22 mouse cellular contexts compared by ENCODE assay signal in genomic region chr13:108541488-108541887, GRCm38 (mm10).
DNase-seq lines count a peak whose midpoint lies in the region; ATAC-seq lines count a peak whose summit lies in the region.
"Had no signal": no experiment of that assay in that cellular context is flagged by ENCODE, and none has a peak within 500 bp of the region (broad histone marks: within the 10 kb centered on the region; RNA-seq: fewer than 3 reads in every experiment).

No protein-coding gene starts in this region.

- ATAC-seq in heart, embryonic 13.5 days (ENCODE audit: extremely low read depth, insufficient number of reproducible peaks, low FRiP score, low TSS enrichment): no peak
- no peak for ATAC-seq in kidney, embryonic 15.5 days (replicated peaks; ENCODE audit: low FRiP score)
- ATAC-seq: CD4-positive, CD25-positive, alpha-beta regulatory T cell, adult 4 months; forebrain, embryonic 13.5 days had no signal

- WGBS in heart, embryonic 13.5 days: 80% methylated on average over 3 of the region's 3 CpGs
- WGBS in heart, embryonic 10.5 days: 82% methylated on average over 3 of the region's 3 CpGs
- 92% methylated on average over 3 of the region's 3 CpGs for WGBS in kidney, embryonic 15.5 days

- H3K4me3 ChIP-seq in heart, embryonic 13.5 days: no peak overlapping the region
- no peak overlapping the region for H3K4me3 ChIP-seq in heart, embryonic 10.5 days
- H3K4me3 ChIP-seq in kidney, embryonic 15.5 days (replicated peaks): no peak overlapping the region
- H3K4me3 ChIP-seq: embryonic facial prominence, embryonic 10.5 days; embryonic facial prominence, embryonic 12.5 days; forebrain, embryonic 13.5 days; forebrain, embryonic 15.5 days had no signal

- no peaks in the 10 kb centered on the region for H3K9me3 ChIP-seq in heart, embryonic 13.5 days
- H3K9me3 ChIP-seq in heart, embryonic 10.5 days: no peaks in the 10 kb centered on the region
- H3K9me3 ChIP-seq in kidney, embryonic 15.5 days (replicated peaks): no peaks in the 10 kb centered on the region
- H3K9me3 ChIP-seq: embryonic facial prominence, embryonic 10.5 days; embryonic facial prominence, embryonic 12.5 days; forebrain, embryonic 13.5 days; forebrain, embryonic 15.5 days had no signal

- peak overlapping the region; percentile 54; the same call in 1 of the 2 replicates for H3K27ac ChIP-seq in heart, embryonic 13.5 days (replicated peaks)
- no peak overlapping the region for H3K27ac ChIP-seq in heart, embryonic 10.5 days
- no peak overlapping the region for H3K27ac ChIP-seq in kidney, embryonic 15.5 days
- H3K27ac ChIP-seq: embryonic facial prominence, embryonic 10.5 days; embryonic facial prominence, embryonic 12.5 days; forebrain, embryonic 13.5 days; forebrain, embryonic 15.5 days had no signal

- H3K27me3 ChIP-seq in heart, embryonic 13.5 days (replicated peaks): no peaks in the 10 kb centered on the region
- no peaks in the 10 kb centered on the region for H3K27me3 ChIP-seq in heart, embryonic 10.5 days (ENCODE audit: insufficient read depth, poor library complexity, severe bottlenecking)
- H3K27me3 ChIP-seq in kidney, embryonic 15.5 days: no peaks in the 10 kb centered on the region
- H3K27me3 ChIP-seq: embryonic facial prominence, embryonic 12.5 days; forebrain, embryonic 13.5 days; forebrain, embryonic 15.5 days had no signal

- no peak overlapping the region for H3K9ac ChIP-seq in heart, embryonic 13.5 days
- H3K9ac ChIP-seq in kidney, embryonic 15.5 days: no peak overlapping the region
- H3K9ac ChIP-seq: embryonic facial prominence, embryonic 12.5 days; forebrain, embryonic 13.5 days; forebrain, embryonic 15.5 days had no signal

- DNase-seq in gastrocnemius, adult 18-20 months (ENCODE audit: low spot score): peak; percentile 5
- no peak for DNase-seq in gastrocnemius, postnatal 4 days (ENCODE audit: low spot score in 2 of 2)
- DNase-seq in heart, embryonic 10.5 days (ENCODE audit: low spot score): no peak
- peak; percentile 19 for DNase-seq in kidney, adult 9 months
- DNase-seq in lung, postnatal 25 days (ENCODE audit: low spot score): no peak
- DNase-seq: adrenal gland, adult 2 months; adrenal gland, postnatal 10 days; adrenal gland, postnatal 25 days; B cell, adult 2 months; cerebellum, adult 11 months; cerebellum, adult 18-20 months; cerebellum, adult 8-10 months; cerebellum, adult 9-11 months; cerebellum, postnatal 14 days; cerebellum, postnatal 36 days had no signal

- peaks cover 5% of the 10 kb centered on the region; the same call in 1 of the 2 replicates for H3K4me1 ChIP-seq in heart, embryonic 13.5 days
- no peaks in the 10 kb centered on the region for H3K4me1 ChIP-seq in heart, embryonic 10.5 days
- no peaks in the 10 kb centered on the region for H3K4me1 ChIP-seq in kidney, embryonic 15.5 days
- H3K4me1 ChIP-seq: embryonic facial prominence, embryonic 12.5 days; forebrain, embryonic 13.5 days had no signal

- no peaks in the 10 kb centered on the region for H3K36me3 ChIP-seq in heart, embryonic 13.5 days
- no peaks in the 10 kb centered on the region for H3K36me3 ChIP-seq in heart, embryonic 10.5 days
- H3K36me3 ChIP-seq in kidney, embryonic 15.5 days: no peaks in the 10 kb centered on the region
- H3K36me3 ChIP-seq: embryonic facial prominence, embryonic 10.5 days; embryonic facial prominence, embryonic 12.5 days; forebrain, embryonic 15.5 days had no signal

- no peak overlapping the region for H3K4me2 ChIP-seq in heart, embryonic 13.5 days
- H3K4me2 ChIP-seq in kidney, embryonic 15.5 days: no peak overlapping the region
- H3K4me2 ChIP-seq: embryonic facial prominence, embryonic 12.5 days; forebrain, embryonic 13.5 days; forebrain, embryonic 15.5 days had no signal

Comparison
In these comparisons a context has a peak if more than half of its experiments do, and no peak if none do; other contexts are left out.
1. DNase-seq: peak in gastrocnemius, adult 18-20 months (single experiment) and kidney, adult 9 months (single experiment); none in gastrocnemius, postnatal 4 days (0 of 2), heart, embryonic 10.5 days (single experiment) and lung, postnatal 25 days (single experiment).